Mouse (Mus musculus) neural tube, embryonic 15.5 days (tissue): ENCODE data around the gene Tmem183a. TPM values are rescaled to one million over a fixed set of nuclear protein-coding genes. Genes with fewer than 3 reads are reported as not detected.

ENCODE experiments used
- ATAC-seq: fragments of 200-750 bp; cut with Nextera tagmentation; 2 replicates; pipeline ENCODE4 v1.8.0; 2017; ENCODE audit warnings: mild to moderate bottlenecking, moderate TSS enrichment, moderate library complexity; ENCODE audit not compliant: low FRiP score
- H3K27ac ChIP-seq: fragments of 300-500 bp; sonication (generic); replicated peaks from 2 replicates; pipeline ENCODE4 v1.5.1; 2015; ENCODE audit warnings: mild to moderate bottlenecking, inconsistent platforms
- H3K27me3 ChIP-seq: fragments of 300-500 bp; sonication (generic); replicated peaks from 2 replicates; pipeline ENCODE4 v1.6.1; 2015; ENCODE audit warnings: inconsistent platforms
- H3K36me3 ChIP-seq: fragments of 300-500 bp; sonication (generic); 2 replicates; pipeline ENCODE4 v1.6.1; 2015; ENCODE audit warnings: inconsistent platforms
- H3K4me1 ChIP-seq: fragments of 300-500 bp; sonication (generic); 2 replicates; pipeline ENCODE4 v1.6.1; 2015; ENCODE audit warnings: inconsistent platforms
- H3K4me2 ChIP-seq: fragments of 300-500 bp; sonication (generic); 2 replicates; pipeline ENCODE4 v1.6.1; 2015; ENCODE audit warnings: inconsistent platforms, mild to moderate bottlenecking, moderate library complexity
- H3K4me3 ChIP-seq: fragments of 300-500 bp; sonication (generic); replicated peaks from 2 replicates; pipeline ENCODE4 v1.5.1; 2015; ENCODE audit warnings: mild to moderate bottlenecking, inconsistent platforms
- H3K9ac ChIP-seq: fragments of 300-500 bp; sonication (generic); replicated peaks from 2 replicates; pipeline ENCODE4 v1.6.1; 2015; ENCODE audit warnings: mild to moderate bottlenecking, inconsistent platforms
- H3K9me3 ChIP-seq: fragments of 300-500 bp; sonication (generic); replicated peaks from 2 replicates; pipeline ENCODE4 v1.6.1; 2016; ENCODE audit warnings: inconsistent platforms
- WGBS: fragments of 180-500 bp; shearing (Covaris S2); methylation state at CpG from one replicate; pipeline ENCODE4 v1.1.7; 2015; ENCODE audit warnings: mixed read lengths; 5-methylcytosine and 5-hydroxymethylcytosine counted together
- polyA plus RNA-seq: library from polyadenylated mRNA; unstranded; fragments of >200 nt; fragmentation: Nextera tagmentation; extraction: Ambion mirVana; gene quantifications from 2 replicates; pipeline ENCODE4 v1.2.1, GENCODE M21; 2015

Gene Tmem183a
- polyA plus RNA-seq, 1 experiment from 2014 or later = 110 TPM

- Histone ChIP-seq H3K36me3 (peaks cover 56% of the 10 kb centered on the region), H3K27ac (no peak overlapping the region), H3K4me2 (no peak overlapping the region), H3K4me1 (no peaks in the 10 kb centered on the region), H3K27me3 (no peaks in the 10 kb centered on the region), H3K9me3 (no peaks in the 10 kb centered on the region), H3K4me3 (no peak overlapping the region), H3K9ac (no peak overlapping the region)
- no peak for ATAC-seq
- 87% methylated on average over 5 of the region's 5 CpGs for WGBS
Measured at GRCm38 (mm10) chr1:134315181-134315580, 46.6 kb downstream of the Tmem183a start.

GRCm38 (mm10) chr1:134311760-134312159, 50.0 kb downstream of the Tmem183a start:
- Histone ChIP-seq H3K27me3 (no peaks in the 10 kb centered on the region), H3K36me3 (peaks cover 55% of the 10 kb centered on the region), H3K4me3 (no peak overlapping the region), H3K9ac (no peak overlapping the region), H3K4me1 (no peaks in the 10 kb centered on the region), H3K9me3 (no peaks in the 10 kb centered on the region), H3K4me2 (no peak overlapping the region), H3K27ac (no peak overlapping the region)
- WGBS = 90% methylated on average over 7 of the region's 7 CpGs
- ATAC-seq = no peak

- Histone ChIP-seq H3K27me3 (no peaks in the 10 kb centered on the region), H3K27ac (no peak overlapping the region), H3K9me3 (no peaks in the 10 kb centered on the region), H3K36me3 (peaks cover 48% of the 10 kb centered on the region), H3K9ac (no peak overlapping the region), H3K4me2 (no peak overlapping the region), H3K4me1 (no peaks in the 10 kb centered on the region), H3K4me3 (no peak overlapping the region)
- ATAC-seq = no peak
- 95% methylated on average over 3 of the region's 3 CpGs for WGBS
Measured at GRCm38 (mm10) chr1:134310729-134311128, 51.0 kb downstream of the Tmem183a start.

- 85% methylated on average over 2 of the region's 2 CpGs for WGBS
- Histone ChIP-seq H3K36me3 (peaks cover 48% of the 10 kb centered on the region), H3K4me2 (no peak overlapping the region), H3K9me3 (no peaks in the 10 kb centered on the region), H3K4me1 (no peaks in the 10 kb centered on the region), H3K27ac (no peak overlapping the region), H3K4me3 (no peak overlapping the region), H3K9ac (no peak overlapping the region), H3K27me3 (no peaks in the 10 kb centered on the region)
- ATAC-seq = no peak
Measured at GRCm38 (mm10) chr1:134310291-134310690, 51.5 kb downstream of the Tmem183a start.

DNA sequence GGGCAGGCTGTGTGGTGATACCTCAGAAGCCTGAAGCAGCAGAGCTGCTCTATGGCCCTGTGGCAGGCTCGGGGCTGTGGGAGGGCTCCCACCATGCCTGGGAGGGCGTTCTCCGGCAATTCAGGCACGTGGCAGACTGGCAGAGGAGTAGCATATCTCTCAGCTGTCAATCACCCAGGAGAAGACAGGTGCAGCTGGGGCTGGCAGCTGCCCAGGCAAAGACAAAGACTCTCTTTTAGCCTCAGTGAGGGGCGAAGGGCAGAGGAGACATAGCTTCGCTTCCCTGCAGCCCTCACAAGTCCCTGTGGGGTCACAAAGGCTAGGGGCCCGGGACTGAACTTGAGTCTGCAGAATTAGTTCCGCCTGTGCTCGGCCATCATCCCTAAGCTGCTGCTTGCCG, 54.4 kb downstream of the Tmem183a start:
- H3K4me3 ChIP-seq = no peak overlapping the region
- H3K27ac ChIP-seq = no peak overlapping the region
- H3K4me1 ChIP-seq = peaks cover 13% of the 10 kb centered on the region
- H3K4me2 ChIP-seq = no peak overlapping the region
- no peaks in the 10 kb centered on the region for H3K27me3 ChIP-seq
- no peak overlapping the region for H3K9ac ChIP-seq
- peaks cover 33% of the 10 kb centered on the region for H3K36me3 ChIP-seq
- H3K9me3 ChIP-seq = no peaks in the 10 kb centered on the region
- no peak for ATAC-seq
- WGBS = 26% methylated on average over 10 of the region's 10 CpGs

- Histone ChIP-seq H3K4me3 (no peak overlapping the region), H3K27ac (no peak overlapping the region), H3K4me2 (no peak overlapping the region), H3K4me1 (peaks cover 15% of the 10 kb centered on the region), H3K9ac (no peak overlapping the region), H3K9me3 (no peaks in the 10 kb centered on the region), H3K36me3 (peaks cover 11% of the 10 kb centered on the region), H3K27me3 (peaks cover 6% of the 10 kb centered on the region)
- ATAC-seq = no peak
- WGBS = 93% methylated on average over 9 of the region's 9 CpGs
Measured at GRCm38 (mm10) chr1:134304940-134305339, 56.8 kb downstream of the Tmem183a start.

DNA sequence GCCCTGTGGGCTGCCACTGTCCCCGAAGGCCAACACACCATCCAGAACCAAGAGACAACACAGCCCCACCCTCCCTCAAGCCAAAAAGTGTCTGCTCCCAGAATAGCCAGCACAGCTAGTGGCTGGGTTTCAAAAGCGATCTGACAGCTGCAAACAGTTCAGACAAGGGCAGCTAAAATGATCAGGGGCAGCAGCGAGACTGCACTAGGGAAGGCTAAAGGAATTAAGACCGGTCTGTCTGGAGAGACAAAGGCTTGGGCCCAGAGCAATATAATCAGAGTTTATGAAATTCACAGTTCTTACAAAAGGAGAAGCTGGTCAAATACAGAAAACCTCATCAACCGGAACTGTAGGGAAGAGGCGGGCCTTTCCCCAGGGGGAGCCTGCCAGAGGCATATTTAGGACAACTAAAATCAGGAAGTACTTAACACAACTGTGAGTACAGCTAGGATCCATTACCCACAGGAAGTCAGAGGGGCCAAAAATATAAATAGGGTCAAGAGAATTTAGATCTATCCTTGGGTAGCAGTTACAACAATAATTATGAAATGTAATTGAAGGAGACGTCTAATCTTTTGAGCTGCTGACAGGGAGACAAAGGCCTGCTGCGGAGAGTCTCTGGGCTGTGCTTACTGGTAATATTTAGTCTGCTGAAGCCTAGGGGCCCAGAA, 59.1 kb downstream of the Tmem183a start:
- Histone ChIP-seq H3K4me1 (peaks cover 29% of the 10 kb centered on the region), H3K4me2 (no peak overlapping the region), H3K27ac (peak overlapping the region; percentile 64), H3K9me3 (no peaks in the 10 kb centered on the region), H3K27me3 (peaks cover 22% of the 10 kb centered on the region), H3K9ac (no peak overlapping the region), H3K36me3 (peaks cover 4% of the 10 kb centered on the region; the same call in 1 of the 2 replicates), H3K4me3 (no peak overlapping the region)
- 34% methylated on average over 8 of the region's 8 CpGs for WGBS
- no peak for ATAC-seq

DNA sequence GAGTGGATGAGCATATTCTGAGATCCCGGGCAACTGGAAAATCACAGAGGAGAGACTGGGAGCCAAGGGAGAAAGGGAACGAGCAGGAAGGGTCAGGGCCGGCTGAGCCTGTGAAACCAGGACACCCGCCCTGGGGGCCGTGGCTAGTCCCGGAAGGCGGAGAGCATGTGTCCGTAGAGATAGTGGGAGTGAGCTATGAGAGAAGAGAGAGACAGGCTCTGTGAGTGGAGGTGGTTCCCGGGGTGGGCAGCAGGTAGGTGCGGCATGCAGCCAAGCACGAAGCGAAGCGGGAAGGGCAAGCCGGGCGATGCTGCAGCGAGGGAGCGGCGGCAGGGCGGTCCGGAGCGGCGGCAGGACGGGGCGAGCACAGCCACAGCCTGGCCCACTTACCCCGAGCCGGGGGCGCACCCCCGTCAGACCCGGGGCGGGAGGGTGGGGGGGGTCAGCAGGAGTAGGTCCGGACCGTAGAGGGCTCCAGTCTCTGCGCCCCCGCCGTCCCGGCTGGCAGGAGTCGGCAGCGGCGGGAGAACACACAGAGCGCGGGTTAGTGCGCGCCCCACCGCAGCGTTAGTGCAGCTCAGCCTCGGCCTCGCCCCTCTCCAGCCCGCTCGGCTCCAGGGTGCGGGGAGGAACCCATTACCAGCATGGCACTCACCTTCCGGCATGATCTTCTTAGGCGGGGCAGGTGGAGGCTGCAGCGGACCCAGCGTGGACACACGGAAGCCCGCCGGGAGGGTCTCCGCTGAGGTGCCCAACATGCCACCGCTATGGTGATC, 63.0 kb downstream of the Tmem183a start:
- Histone ChIP-seq H3K4me3 (peak overlapping the region; percentile 40), H3K4me2 (peak overlapping the region; percentile 82), H3K4me1 (peaks cover 29% of the 10 kb centered on the region), H3K27me3 (peaks cover 26% of the 10 kb centered on the region), H3K27ac (no peak overlapping the region), H3K36me3 (no peaks in the 10 kb centered on the region), H3K9ac (peak overlapping the region; percentile 45), H3K9me3 (no peaks in the 10 kb centered on the region)
- 4% methylated on average over 40 of the region's 59 CpGs for WGBS
- peak; percentile 52 for ATAC-seq

DNA sequence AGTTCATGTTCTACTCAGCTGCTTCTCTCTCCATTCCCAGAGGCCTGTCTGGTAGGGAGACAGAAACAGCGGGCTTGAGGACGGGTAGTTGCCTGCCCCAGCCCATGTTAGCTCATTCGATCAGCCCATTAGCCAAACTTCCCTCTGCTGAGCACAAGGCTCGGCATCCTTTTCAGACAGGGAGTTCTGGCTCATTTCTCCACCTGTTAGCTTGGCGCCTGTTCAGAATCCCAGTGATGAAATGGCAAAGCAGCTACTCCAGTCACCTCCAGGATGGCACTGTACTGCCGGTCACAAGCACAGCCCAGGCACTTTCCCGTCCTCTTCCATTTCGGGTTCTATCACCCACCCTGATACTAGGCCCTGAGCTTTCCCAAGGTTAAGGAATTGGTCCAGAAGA, 64.5 kb downstream of the Tmem183a start:
- no peak for ATAC-seq
- H3K4me3 ChIP-seq = no peak overlapping the region
- no peak overlapping the region for H3K9ac ChIP-seq
- no peak overlapping the region for H3K4me2 ChIP-seq
- H3K36me3 ChIP-seq = no peaks in the 10 kb centered on the region
- H3K9me3 ChIP-seq = no peaks in the 10 kb centered on the region
- 84% methylated on average over 8 of the region's 8 CpGs for WGBS
- peaks cover 26% of the 10 kb centered on the region for H3K27me3 ChIP-seq
- peaks cover 21% of the 10 kb centered on the region for H3K4me1 ChIP-seq
- no peak overlapping the region for H3K27ac ChIP-seq

Other genes starting within 250 kb of the Tmem183a start
- 2.0 and 2.1 TPM in 2 replicates for gene Chil1, start 179.8 kb downstream of the Tmem183a start, polyA plus RNA-seq
- gene Mybph, start 168.5 kb downstream of the Tmem183a start, polyA plus RNA-seq = 2.7 and 4.4 TPM in 2 replicates
- 23.8 and 28.8 TPM in 2 replicates for gene Adora1, start 126.5 kb downstream of the Tmem183a start, polyA plus RNA-seq
- gene Myog, start 72.0 kb downstream of the Tmem183a start, polyA plus RNA-seq = 7.1 and 9.9 TPM in 2 replicates
- gene Ppfia4, start 29.1 kb downstream of the Tmem183a start, polyA plus RNA-seq = 29.1 and 31.6 TPM in 2 replicates
- gene 4933406M09Rik, start 24.0 kb upstream of the Tmem183a start, polyA plus RNA-seq = not detected in 2 replicates
- gene Cyb5r1, start 43.6 kb upstream of the Tmem183a start, polyA plus RNA-seq = 18.6 and 24.3 TPM in 2 replicates
- gene Adipor1, start 53.4 kb upstream of the Tmem183a start, polyA plus RNA-seq = 84.7 and 86.0 TPM in 2 replicates
- gene Klhl12, start 93.6 kb upstream of the Tmem183a start, polyA plus RNA-seq = 35.6 and 36.7 TPM in 2 replicates
- gene Rabif, start 132.7 kb upstream of the Tmem183a start, polyA plus RNA-seq = 70.1 and 76.8 TPM in 2 replicates
- not detected in 2 replicates for gene Mgat4e, start 187.7 kb upstream of the Tmem183a start, polyA plus RNA-seq
- gene Kdm5b, start 198.2 kb upstream of the Tmem183a start, polyA plus RNA-seq = 59.0 and 59.5 TPM in 2 replicates